Mouse (Mus musculus): Measurements from ENCODE around the gene Icam4.

Gene Icam4

Small RNA genes lying within 50 kb of the gene (microRNA-seq; reads per million reads assigned to microRNA genes)
- gene Mir1900 (0 reads per million in 2 experiments), gene Mir7082 (0.34 to 0.37 reads per million in 2 experiments)

Measured in adrenal gland (tissue).